Mouse (Mus musculus): ENCODE measurements around the gene Gbp7. TPM values are rescaled to one million over a fixed set of nuclear protein-coding genes. Genes with fewer than 3 reads are reported as not detected.

Gbp7 gene
- total and polyA plus RNA-seq, 3 experiments, result 2.8 to 13.9 (median 8.3) TPM

DNA sequence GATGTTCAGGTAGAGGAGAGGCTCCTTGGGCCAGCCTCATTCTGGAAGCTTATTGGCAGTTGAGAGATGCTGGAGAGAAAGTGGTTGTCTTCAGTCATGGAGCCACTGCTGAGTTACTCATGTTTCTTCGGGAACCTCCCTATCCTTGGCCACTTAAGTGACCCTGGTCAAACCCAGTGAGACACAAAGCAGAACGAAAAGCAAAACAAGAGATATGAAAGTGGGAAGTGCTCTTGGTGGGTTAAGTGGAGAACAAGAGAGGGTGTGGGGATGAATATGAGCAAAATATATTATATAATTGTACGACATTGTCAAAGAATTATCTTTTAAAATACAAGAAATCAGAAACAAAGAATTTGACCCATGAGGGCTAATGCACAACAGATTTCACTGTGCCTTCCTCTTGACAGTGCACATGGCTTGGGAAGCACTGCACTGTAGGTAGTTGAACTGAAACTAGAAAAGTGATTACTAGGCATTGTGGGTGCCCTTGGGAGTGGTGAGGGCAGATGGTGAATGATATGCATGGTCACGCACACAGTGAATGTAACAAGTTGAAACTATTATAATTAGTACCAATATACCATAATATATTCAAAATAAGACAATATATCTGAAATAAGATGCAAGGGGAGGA lies 60.4 kb downstream of the Gbp7 start:
- Histone ChIP-seq H3K36me3 (ENCODE audit: control insufficient read depth, insufficient read depth, low read length) (peaks cover 2% of the 10 kb centered on the region), H3K27me3 (ENCODE audit: control insufficient read depth, insufficient read depth, low read length) (no peaks in the 10 kb centered on the region), H3K79me2 (replicated peaks; ENCODE audit: control insufficient read depth, insufficient read depth, low read length) (no peaks in the 10 kb centered on the region), H3K9ac (ENCODE audit: low read depth, low read length) (no peak overlapping the region), H3K4me3 (no peak overlapping the region), H3K27ac (no peak overlapping the region), H3K4me1 (ENCODE audit: control insufficient read depth, insufficient read depth, low read length) (peaks cover 2% of the 10 kb centered on the region)
- TF ChIP-seq POLR2A (IDR thresholded peaks at IDR 0.05; ENCODE audit: insufficient read depth, low read depth, low read length) (no peak), EP300 (IDR thresholded peaks at IDR 0.05; ENCODE audit: insufficient read depth, low read depth, low read length) (no peak), CTCF (IDR thresholded peaks at IDR 0.05) (no peak)
- WGBS, result 71% methylated on average over 4 of the region's 4 CpGs
- intact Hi-C loops (cut with DNase I), result loop anchor here (1.0 kb wide), 1 partner anchor 29 kb away; no protein-coding TSS in a partner anchor
- no peak for DNase-seq

DNA sequence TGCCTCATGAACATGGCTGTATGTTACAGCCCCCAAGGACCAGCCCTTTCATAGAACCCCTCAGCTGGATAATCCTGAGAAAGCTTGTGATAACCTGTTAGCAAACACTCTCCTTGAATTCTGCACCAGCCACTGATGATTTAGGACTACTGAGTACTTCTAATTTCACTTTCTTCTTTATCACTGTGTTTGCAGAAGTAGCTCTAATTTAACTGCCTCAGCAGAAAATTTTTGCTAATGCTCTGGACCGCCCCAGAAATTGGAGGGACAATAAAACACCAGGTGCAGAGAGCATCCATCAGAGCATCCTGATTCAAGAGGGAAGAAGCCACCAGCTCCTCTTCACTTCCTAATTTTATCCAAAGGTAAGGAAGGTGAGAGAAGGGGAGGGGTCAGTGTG lies 64.4 kb downstream of the Gbp7 start, which contains the start of gene Gbp2b:
Gbp2b (plus strand) TSS at position 301 of the 400 bp plus-strand sequence.
- no peak for DNase-seq
- Histone ChIP-seq H3K79me2 (replicated peaks; ENCODE audit: control insufficient read depth, insufficient read depth, low read length) (no peaks in the 10 kb centered on the region), H3K27me3 (ENCODE audit: control insufficient read depth, insufficient read depth, low read length) (no peaks in the 10 kb centered on the region), H3K4me3 (no peak within 1 kb of the TSS), H3K36me3 (ENCODE audit: control insufficient read depth, insufficient read depth, low read length) (no peaks in the 10 kb centered on the region), H3K27ac (no peak within 1 kb of the TSS), H3K4me1 (ENCODE audit: control insufficient read depth, insufficient read depth, low read length) (no peaks in the 10 kb centered on the region), H3K9ac (ENCODE audit: low read depth, low read length) (no peak within 1 kb of the TSS)
- no peak for TF ChIP-seq EP300 (IDR thresholded peaks at IDR 0.05; ENCODE audit: insufficient read depth, low read depth, low read length)
- no peak for TF ChIP-seq POLR2A (IDR thresholded peaks at IDR 0.05; ENCODE audit: insufficient read depth, low read depth, low read length)
- no peak for TF ChIP-seq CTCF (IDR thresholded peaks at IDR 0.05)
- intact Hi-C loops (cut with DNase I), result no loop called here
- 79% methylated on average over 1 of the region's 1 CpGs for WGBS

DNA sequence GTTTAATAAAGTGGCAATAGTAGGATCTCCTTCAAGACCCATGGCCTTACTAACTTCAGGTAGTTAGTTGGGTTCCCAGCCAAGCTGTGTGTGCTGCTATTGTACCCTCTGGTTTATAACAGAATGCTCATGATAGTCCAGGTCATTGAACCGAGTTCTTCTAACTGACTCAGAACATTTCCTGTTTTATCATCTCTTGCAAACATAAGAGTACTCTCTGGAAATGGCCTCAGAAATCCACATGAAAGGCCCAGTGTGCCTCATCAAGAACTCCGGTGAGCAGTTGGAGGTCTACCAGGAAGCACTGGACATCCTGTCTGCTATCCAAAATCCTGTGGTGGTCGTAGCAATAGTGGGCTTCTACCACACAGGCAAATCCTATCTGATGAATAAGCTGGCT lies 67.8 kb downstream of the Gbp7 start:
- no peaks in the 10 kb centered on the region for H3K36me3 ChIP-seq (ENCODE audit: control insufficient read depth, insufficient read depth, low read length)
- intact Hi-C loops (cut with DNase I), result no loop called here
- 42% methylated on average over 3 of the region's 3 CpGs for WGBS
- H3K4me1 ChIP-seq (ENCODE audit: control insufficient read depth, insufficient read depth, low read length), result no peaks in the 10 kb centered on the region
- H3K27me3 ChIP-seq (ENCODE audit: control insufficient read depth, insufficient read depth, low read length), result no peaks in the 10 kb centered on the region
- no peaks in the 10 kb centered on the region for H3K79me2 ChIP-seq (replicated peaks; ENCODE audit: control insufficient read depth, insufficient read depth, low read length)
- TF ChIP-seq POLR2A (IDR thresholded peaks at IDR 0.05; ENCODE audit: insufficient read depth, low read depth, low read length), result no peak
- no peak for TF ChIP-seq CTCF (IDR thresholded peaks at IDR 0.05)
- TF ChIP-seq EP300 (IDR thresholded peaks at IDR 0.05; ENCODE audit: insufficient read depth, low read depth, low read length), result no peak
- H3K27ac ChIP-seq, result no peak overlapping the region
- no peak for DNase-seq
- no peak overlapping the region for H3K9ac ChIP-seq (ENCODE audit: low read depth, low read length)
- no peak overlapping the region for H3K4me3 ChIP-seq

Other genes starting within 250 kb of the Gbp7 start
- gene Pdlim5, start 134.6 kb upstream of the Gbp7 start, total RNA-seq (2021), result 100 to 1,000 TPM; 609 to 668 TPM
- 508 and 956 TPM in 2 replicates for gene Pdlim5, start 134.6 kb upstream of the Gbp7 start, polyA plus RNA-seq (2012; rRNA removed)
- 10 to 100 TPM in 1 of 2 experiments, 1 to 10 TPM in 1; 6.0 to 10.9 TPM for gene Gbp5, start 36.4 kb upstream of the Gbp7 start, total RNA-seq (2021)
- gene Gbp5, start 36.4 kb upstream of the Gbp7 start, polyA plus RNA-seq (2012; rRNA removed), result 2.1 and 4.3 TPM in 2 replicates
- 10 to 100 TPM; 10.4 to 13.7 TPM for gene Gbp3, start 29.7 kb downstream of the Gbp7 start, total RNA-seq (2021)
- 12.3 and 18.6 TPM in 2 replicates for gene Gbp3, start 29.7 kb downstream of the Gbp7 start, polyA plus RNA-seq (2012; rRNA removed)
- gene Gbp2b, start 64.5 kb downstream of the Gbp7 start, total RNA-seq (2021), result under 1 TPM; 0.16 to 0.18 TPM
- gene Gbp2b, start 64.5 kb downstream of the Gbp7 start, polyA plus RNA-seq (2012; rRNA removed), result 0.04 TPM in 1 of 2 replicates, not detected in the other
- gene Gbp2, start 90.3 kb downstream of the Gbp7 start, total RNA-seq (2021), result 10 to 100 TPM; 10.7 to 16.0 TPM
- 9.5 and 16.8 TPM in 2 replicates for gene Gbp2, start 90.3 kb downstream of the Gbp7 start, polyA plus RNA-seq (2012; rRNA removed)
- 10 to 100 TPM; 28.3 to 37.7 TPM for gene Kyat3, start 170.7 kb downstream of the Gbp7 start, total RNA-seq (2021)
- 10.9 and 22.1 TPM in 2 replicates for gene Kyat3, start 170.7 kb downstream of the Gbp7 start, polyA plus RNA-seq (2012; rRNA removed)
- 10 to 100 TPM; 17.9 to 19.3 TPM for gene Gtf2b, start 234.7 kb downstream of the Gbp7 start, total RNA-seq (2021)
- gene Gtf2b, start 234.7 kb downstream of the Gbp7 start, polyA plus RNA-seq (2012; rRNA removed), result 13.4 and 23.4 TPM in 2 replicates

All from heart, adult 2 months (tissue).